Comparison of ENCODE assay signal across 20 mouse cellular contexts in the genomic region with DNA sequence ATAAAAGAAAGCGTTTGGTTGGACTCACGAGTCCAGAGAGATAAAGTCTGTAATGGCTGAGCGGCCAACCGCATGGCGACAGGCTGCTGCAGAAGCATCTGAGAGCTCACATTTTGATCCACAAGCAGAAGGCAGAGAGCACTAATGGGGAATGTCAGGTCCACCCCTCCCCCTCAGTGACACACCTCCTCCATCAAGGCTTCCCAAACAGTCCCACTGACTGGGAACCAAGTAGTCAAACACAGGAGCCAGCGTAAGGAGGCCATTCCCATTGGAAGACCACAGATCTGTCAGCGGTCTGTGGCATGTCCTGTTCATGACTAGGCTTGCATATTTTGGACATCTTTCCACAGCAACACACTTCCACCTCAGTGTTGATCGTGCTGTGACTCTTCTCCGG. TPM values are rescaled to one million over a fixed set of nuclear protein-coding genes. Genes with fewer than 3 reads are reported as not detected.
"Had no signal": no experiment of that assay in that cellular context is flagged by ENCODE, and none has a peak within 500 bp of the region (broad histone marks: within the 10 kb centered on the region; RNA-seq: fewer than 3 reads in every experiment).

No protein-coding gene starts in this region.

- H3K9ac ChIP-seq: liver, embryonic 15.5 days; neural tube, embryonic 15.5 days had no signal

- ATAC-seq: intestine, postnatal 0 days; lung, postnatal 0 days had no signal

- H3K9me3 ChIP-seq: limb, embryonic 10.5 days; liver, embryonic 15.5 days; neural tube, embryonic 15.5 days had no signal

- DNase-seq: kidney, adult 8-10 months; kidney, postnatal 36 days; lung, adult 2 months; lung, postnatal 36 days; midbrain, embryonic 14.5 days; thymus, adult 2 months; thymus, postnatal 25 days had no signal

- H3K4me3 ChIP-seq: layer of hippocampus, adult 2 months; limb, embryonic 10.5 days; liver, embryonic 15.5 days; myocyte; neural tube, embryonic 15.5 days had no signal

- H3K27me3 ChIP-seq: neural tube, embryonic 15.5 days had no signal

- H3K36me3 ChIP-seq: limb, embryonic 10.5 days; liver, embryonic 15.5 days; neural tube, embryonic 15.5 days had no signal

- H3K27ac ChIP-seq: layer of hippocampus, adult 2 months; limb, embryonic 10.5 days; liver, embryonic 15.5 days; neural tube, embryonic 15.5 days had no signal

- H3K4me2 ChIP-seq: liver, embryonic 11.5 days; liver, embryonic 15.5 days; neural tube, embryonic 15.5 days had no signal

RNA-seq across cellular contexts. Expression of gene Phf24, which starts 12.5 kb away (rescaled TPM):
- polyA plus RNA-seq: limb, embryonic 10.5 days; myocyte had no signal

RNA-seq across cellular contexts. Expression of gene 1700022I11Rik, which starts 40.5 kb away (rescaled TPM):
- total RNA-seq: layer of hippocampus, adult 2 months; layer of hippocampus, postnatal 10 days; left cerebral cortex, postnatal 10 days had no signal
- polyA plus RNA-seq: lung, adult 2 months; spleen, adult 2 months; thymus, adult 2 months had no signal

RNA-seq across cellular contexts. Expression of gene Fam205c, which starts 54.9 kb away (rescaled TPM):
- total RNA-seq: megakaryocyte progenitor cell, adult 5-6 weeks had no signal
- polyA plus RNA-seq: limb, embryonic 14.5 days; lung, adult 2 months; lung, postnatal 0 days; myocyte; spleen, adult 2 months; thymus, adult 2 months had no signal
